Comparison of ENCODE assay signal across 12 mouse cellular contexts in the genomic region with DNA sequence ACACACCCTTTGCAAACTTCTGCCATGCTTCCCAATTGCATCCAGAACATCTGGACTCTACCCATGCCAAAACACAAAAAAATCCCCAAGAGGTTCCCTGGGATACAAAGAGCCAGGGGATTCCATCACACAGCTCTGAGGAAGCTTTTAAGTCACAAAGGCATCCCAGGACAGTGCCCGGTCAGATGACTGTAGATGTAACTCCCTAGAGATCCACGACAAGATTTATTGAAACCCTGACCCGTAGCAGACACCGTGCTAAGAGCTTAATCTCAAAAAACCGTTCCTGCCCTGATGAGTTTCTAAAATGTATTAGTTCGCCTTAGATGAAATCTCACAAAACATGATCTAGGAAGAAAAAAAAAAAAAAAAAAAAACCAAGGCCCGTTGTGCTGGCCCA.
"Had no signal": no experiment of that assay in that cellular context is flagged by ENCODE, and none has a peak within 500 bp of the region (broad histone marks: within the 10 kb centered on the region; RNA-seq: fewer than 3 reads in every experiment).

No protein-coding gene starts in this region.

- DNase-seq: liver, postnatal 0 days; lung, adult 2 months; lung, postnatal 14 days; lung, postnatal 36 days; midbrain, embryonic 14.5 days; retina, postnatal 1 day; right cerebral cortex, adult 18-20 months; right cerebral cortex, postnatal 25 days; right cerebral cortex, postnatal 4 days; thymus, adult 2 months; thymus, postnatal 25 days; thymus, postnatal 4 days had no signal
